Mouse (Mus musculus) CD4-positive, CD25-positive, alpha-beta regulatory T cell, adult 4 months (primary cell): ENCODE data around the gene Thap3. TPM values are rescaled to one million over a fixed set of nuclear protein-coding genes. Genes with fewer than 3 reads are reported as not detected.

Experiments
- ATAC-seq: one replicate; pipeline ENCODE4 v1.8.0; 2017
- polyA plus RNA-seq, 2 experiments: library from polyadenylated mRNA; unstranded; fragments of 100-300 nt; shearing (Covaris generic); gene quantifications; one replicate each; pipeline ENCODE4 v1.2.1; 2017

The Thap3 gene
- polyA plus RNA-seq, 2 experiments from 2014 or later: 126 to 167 TPM

GRCm38 (mm10) chr4:152008622-152009075 is 19.9 kb upstream of the Thap3 start, which contains the start of gene Klhl21:
TSS of gene Klhl21 (plus strand) at chr4:152008803.
- ATAC-seq: peak; percentile 89

GRCm38 (mm10) chr4:152008148-152008500 is 19.3 kb upstream of the Thap3 start:
- no peak for ATAC-seq

GRCm38 (mm10) chr4:152007481-152008147 is 18.8 kb upstream of the Thap3 start:
- no peak for ATAC-seq

GRCm38 (mm10) chr4:152006812-152007211 is 18.0 kb upstream of the Thap3 start:
- ATAC-seq: no peak

GRCm38 (mm10) chr4:152006137-152006536 is 17.3 kb upstream of the Thap3 start:
- no peak for ATAC-seq

- no peak for ATAC-seq
These were observed 13.3 kb upstream of the Thap3 start for GRCm38 (mm10) chr4:152002063-152002462.

- no peak for ATAC-seq
These were observed 12.5 kb upstream of the Thap3 start for GRCm38 (mm10) chr4:152001335-152001734.

- no peak for ATAC-seq
These were observed 12.1 kb upstream of the Thap3 start for GRCm38 (mm10) chr4:152000906-152001305.

- no peak for ATAC-seq
These were observed 10.7 kb upstream of the Thap3 start for GRCm38 (mm10) chr4:151999481-151999880.

GRCm38 (mm10) chr4:151997701-151998100 is 8.9 kb upstream of the Thap3 start:
- no peak for ATAC-seq

GRCm38 (mm10) chr4:151996951-151997222 is 8.1 kb upstream of the Thap3 start:
- no peak for ATAC-seq

GRCm38 (mm10) chr4:151996173-151996950 is 7.6 kb upstream of the Thap3 start, which contains the start of gene Phf13:
TSS of gene Phf13 (minus strand) at chr4:151996258.
- ATAC-seq: peak; percentile 93

- ATAC-seq: no peak
These were observed 6.8 kb upstream of the Thap3 start for GRCm38 (mm10) chr4:151995371-151996172.

- no peak for ATAC-seq
These were observed 5.7 kb upstream of the Thap3 start for GRCm38 (mm10) chr4:151994228-151995171.

GRCm38 (mm10) chr4:151993035-151993434 is 4.2 kb upstream of the Thap3 start:
- ATAC-seq: no peak

- no peak for ATAC-seq
These were observed 3.3 kb upstream of the Thap3 start for GRCm38 (mm10) chr4:151992091-151992490.

GRCm38 (mm10) chr4:151989110-151989488 is 302 bp upstream of the Thap3 start:
- ATAC-seq: peak; percentile 2

- ATAC-seq: no peak
These were observed 819 bp downstream of the Thap3 start for GRCm38 (mm10) chr4:151988014-151988341.

GRCm38 (mm10) chr4:151986650-151987049 is 2.1 kb downstream of the Thap3 start:
- no peak for ATAC-seq

- peak; percentile 79 for ATAC-seq
These were observed 2.9 kb downstream of the Thap3 start for GRCm38 (mm10) chr4:151985886-151986285.

GRCm38 (mm10) chr4:151983560-151983959 is 5.2 kb downstream of the Thap3 start:
- no peak for ATAC-seq

- ATAC-seq: no peak
These were observed 5.8 kb downstream of the Thap3 start for GRCm38 (mm10) chr4:151983043-151983442.
